Mouse (Mus musculus): ENCODE results near the gene Gm45208.
"Not testable (repeated sequence)": the region's sequence is repeated elsewhere in the genome, so short reads cannot be mapped to it uniquely, and the experiment has no call there.

Gm45208 gene

DNA sequence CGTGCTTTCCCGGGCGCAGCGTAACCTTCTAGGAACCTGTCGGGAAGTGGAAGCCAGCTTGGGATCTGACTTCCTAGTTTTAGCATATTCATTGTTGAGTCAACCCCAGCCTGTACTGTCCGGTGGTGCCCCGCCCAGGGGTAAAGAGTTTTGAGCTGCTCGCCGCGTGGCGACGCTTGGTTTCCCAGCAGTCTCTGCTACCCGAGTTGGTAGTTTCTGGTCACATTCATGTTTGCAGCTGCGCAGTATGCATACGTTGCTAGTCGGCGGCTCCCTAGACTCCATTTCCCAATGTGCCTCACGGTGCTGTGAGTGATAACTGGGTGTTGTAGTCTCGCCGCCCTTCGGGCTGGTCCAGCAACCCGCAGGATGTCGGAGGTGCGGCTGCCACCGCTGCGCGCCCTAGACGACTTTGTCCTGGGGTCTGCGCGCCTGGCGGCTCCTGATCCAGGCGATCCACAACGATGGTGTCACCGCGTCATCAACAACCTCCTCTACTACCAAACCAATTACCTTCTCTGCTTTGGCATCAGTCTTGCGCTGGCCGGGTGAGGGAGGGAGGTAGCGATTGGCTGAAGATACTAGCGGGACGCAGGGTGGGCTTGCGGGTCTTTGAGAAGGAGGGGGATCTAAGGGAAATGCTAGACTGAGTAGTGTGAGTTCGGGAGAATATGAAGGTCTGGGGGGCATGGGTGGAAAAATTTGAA lies 6.3 kb downstream of the Gm45208 start, which contains the start of gene Praf2:
Gene Praf2, plus strand, starts transcription at position 225 of the 707 bp plus-strand sequence.
- peak; percentile 89 for DNase-seq

DNA sequence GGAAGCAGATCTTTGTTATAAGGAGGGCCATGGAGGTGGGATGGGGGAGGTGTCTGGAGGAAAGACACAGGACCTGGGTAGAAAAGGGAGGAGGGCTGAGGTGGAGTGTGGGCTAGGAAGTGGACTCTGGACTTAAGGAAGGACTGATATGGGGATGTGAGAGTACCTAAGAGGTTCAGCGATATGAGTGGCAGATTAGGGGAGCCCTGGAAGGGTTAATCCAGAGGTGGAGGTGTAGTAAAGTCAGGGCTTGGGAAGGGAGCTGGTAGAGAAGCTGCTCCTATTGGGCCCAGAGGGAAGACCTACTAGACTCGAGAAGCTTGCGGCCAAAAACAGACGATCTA lies 6.8 kb downstream of the Gm45208 start:
- DNase-seq: no peak

- peak; percentile 54 for DNase-seq
Measured at GRCm38 (mm10) chrX:7733571-7734156, 11.6 kb downstream of the Gm45208 start.

DNA sequence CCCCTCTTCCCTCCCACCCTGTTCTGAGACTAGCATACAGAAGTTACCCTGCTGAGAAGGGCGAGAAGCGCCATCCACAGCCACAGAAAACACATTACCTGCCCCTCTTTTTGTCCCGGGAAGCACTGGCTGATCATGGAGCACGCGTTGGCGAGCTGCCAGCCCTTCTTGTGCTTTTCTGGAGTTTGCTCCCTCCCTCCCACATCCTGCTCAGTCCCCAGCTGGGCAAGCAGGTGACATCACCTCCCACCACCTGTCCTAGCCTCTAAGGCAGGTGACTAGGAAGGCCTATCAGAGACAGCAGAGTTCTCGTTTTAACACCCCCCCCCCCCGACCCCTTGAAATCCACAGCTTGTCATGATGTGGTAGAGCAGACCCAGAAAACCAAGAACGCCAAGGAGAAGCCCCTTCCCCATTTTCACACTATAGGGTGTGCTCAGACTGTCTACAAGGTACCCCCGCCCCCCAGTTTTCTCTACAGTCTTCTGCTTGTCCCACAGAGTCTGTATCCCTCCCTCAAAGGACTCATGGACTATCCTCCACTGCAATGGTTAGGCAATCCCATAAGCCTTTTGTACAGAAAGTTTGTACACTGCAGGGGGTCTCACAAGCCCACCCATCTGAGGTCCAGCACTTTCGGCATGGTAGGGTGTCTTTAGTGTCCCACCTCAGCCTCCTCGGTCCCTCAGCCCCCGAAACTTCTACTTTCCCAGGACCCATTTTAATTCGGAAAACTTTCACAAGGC lies 17.5 kb downstream of the Gm45208 start:
- DNase-seq: no peak

- no peak for DNase-seq
Measured at GRCm38 (mm10) chrX:7740082-7740819, 18.2 kb downstream of the Gm45208 start.

DNA sequence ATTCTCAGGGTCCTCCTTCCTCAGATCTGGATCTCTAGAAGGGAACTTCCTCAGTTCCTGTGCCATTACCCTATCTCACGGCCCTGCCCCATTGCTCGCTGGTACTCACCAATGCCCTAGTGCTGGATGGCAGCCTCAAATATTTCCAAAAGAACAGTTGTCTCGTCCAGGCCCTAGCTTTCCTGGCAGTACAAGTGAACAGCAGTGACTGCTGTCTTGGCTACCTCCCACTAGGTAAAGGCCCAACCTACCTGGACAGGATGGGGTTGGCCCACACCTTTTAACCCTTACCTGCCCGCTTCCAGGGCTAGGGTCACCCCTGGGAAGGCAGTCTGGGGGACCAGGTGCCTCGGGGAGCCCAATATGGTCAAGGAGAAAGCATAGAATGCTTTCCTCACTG lies 19.1 kb downstream of the Gm45208 start:
- no peak for DNase-seq

DNA sequence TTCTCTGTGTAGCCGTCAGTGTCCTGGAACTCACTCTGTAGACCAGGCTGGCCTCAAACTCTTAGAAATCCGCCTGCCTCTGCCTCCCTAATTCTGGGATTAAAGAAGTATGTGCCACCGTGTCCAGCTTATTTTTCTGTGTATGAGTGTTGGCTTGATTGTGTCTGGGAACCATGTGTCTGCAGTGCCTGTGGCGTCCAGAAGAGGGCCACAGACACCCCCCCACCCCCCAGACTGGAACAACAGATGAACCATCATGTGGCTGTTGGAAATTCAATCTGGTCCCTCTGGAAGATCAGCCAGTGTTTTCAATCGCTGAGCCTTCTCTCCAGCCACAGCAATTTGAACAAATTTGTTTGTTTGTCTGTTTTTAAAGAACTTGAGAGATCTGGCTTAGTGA lies 21.4 kb downstream of the Gm45208 start:
- no peak for DNase-seq

DNA sequence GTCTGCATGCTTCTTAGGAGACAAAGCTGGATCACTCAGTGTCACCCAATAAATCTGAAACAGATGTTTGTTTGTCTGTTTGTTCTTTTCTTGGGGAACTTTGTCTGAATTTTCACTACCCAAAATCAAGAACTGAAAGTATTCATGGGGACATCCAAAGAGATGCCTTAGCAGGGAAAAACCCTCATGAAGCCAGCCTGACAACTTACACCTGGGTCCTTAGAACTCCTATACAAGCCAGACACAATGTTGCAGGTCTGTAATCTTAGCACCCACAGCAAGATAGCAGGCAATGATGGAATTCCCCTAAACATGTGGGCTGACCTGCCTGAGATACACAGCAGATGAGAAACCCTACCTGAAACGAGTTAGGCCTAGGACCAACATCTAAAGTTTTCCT lies 22.9 kb downstream of the Gm45208 start:
- DNase-seq: no peak

GRCm38 (mm10) chrX:7745429-7745828 lies 23.4 kb downstream of the Gm45208 start:
- no peak for DNase-seq

DNA sequence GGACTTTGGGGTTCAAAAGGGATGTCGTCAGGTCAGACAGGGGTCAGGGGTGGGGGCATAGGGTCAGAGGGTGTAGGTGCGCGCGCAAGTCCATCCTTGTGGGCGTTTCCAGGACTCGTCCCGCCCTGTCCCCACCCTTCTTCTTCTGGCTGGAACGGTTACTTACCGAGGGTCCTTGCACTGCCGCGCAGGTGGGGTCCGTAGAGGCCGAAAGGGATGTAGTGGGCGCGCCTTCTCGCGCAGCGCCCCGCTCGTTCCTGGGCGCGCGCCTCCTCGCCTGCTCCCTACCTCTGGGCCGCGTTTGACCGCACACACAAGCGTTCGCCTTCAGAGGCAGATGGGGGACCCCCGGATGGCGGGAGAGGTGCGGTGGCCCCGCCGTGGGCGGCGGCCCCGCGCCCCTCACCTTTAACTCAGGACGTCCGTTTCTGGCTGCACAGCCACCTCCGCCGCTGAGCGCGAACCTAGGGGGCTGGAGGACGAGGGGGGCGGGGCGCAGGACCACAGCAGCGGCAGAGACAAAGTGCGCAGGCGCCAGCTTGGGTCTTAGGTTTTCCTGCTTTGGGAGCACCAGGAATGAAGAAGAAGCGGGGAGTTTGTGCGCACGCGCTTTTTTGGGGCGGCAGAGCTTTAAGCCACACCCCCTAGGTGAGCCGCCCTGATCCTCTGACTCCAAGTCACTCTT lies 28.5 kb downstream of the Gm45208 start, which contains the start of gene Ccdc120:
Gene Ccdc120, minus strand, starts transcription at position 474 of the 685 bp plus-strand sequence.
- DNase-seq: peak; percentile 68

- DNase-seq: not testable (repeated sequence)
Measured at GRCm38 (mm10) chrX:7753627-7754026, 31.6 kb downstream of the Gm45208 start.

GRCm38 (mm10) chrX:7762137-7762920 lies 40.3 kb downstream of the Gm45208 start, which contains the start of gene Tfe3:
Gene Tfe3 (plus strand): TSS chrX:7762560.
- DNase-seq: peak; percentile 96

GRCm38 (mm10) chrX:7762921-7763197 lies 40.8 kb downstream of the Gm45208 start:
- no peak for DNase-seq

- DNase-seq: peak; percentile 54
Measured at GRCm38 (mm10) chrX:7763631-7764393, 41.8 kb downstream of the Gm45208 start.

DNA sequence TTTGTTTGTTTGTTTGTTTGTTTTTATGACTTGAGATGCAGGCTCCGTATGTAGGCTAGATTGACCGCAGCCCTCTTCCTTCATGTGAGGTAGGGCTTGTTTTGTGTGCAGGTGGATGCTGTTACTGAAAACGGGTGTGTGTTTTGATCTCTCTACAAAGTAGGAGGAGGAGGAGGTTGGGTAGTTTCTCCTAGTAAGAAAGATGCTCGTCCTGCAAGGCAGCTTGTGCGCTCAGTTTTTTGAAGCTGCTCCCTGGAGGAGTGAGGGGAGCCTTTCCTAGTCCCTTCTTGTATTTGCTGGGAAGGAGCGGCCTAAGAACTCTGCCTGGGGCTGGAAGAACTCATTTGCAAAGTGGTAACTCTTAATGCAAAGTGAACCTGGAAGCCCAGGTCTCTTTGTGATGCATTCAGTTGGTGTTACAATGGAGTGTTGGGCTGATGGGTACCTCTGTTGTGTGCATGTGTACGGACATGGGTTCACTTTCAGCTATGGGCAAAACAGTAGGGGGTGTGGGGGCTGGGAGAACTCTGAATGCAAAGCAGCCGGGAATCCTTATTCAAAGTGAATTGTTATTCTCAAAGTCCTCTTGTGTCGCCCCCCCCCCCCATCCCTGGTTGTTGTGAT lies 42.7 kb downstream of the Gm45208 start:
- DNase-seq: no peak

DNA sequence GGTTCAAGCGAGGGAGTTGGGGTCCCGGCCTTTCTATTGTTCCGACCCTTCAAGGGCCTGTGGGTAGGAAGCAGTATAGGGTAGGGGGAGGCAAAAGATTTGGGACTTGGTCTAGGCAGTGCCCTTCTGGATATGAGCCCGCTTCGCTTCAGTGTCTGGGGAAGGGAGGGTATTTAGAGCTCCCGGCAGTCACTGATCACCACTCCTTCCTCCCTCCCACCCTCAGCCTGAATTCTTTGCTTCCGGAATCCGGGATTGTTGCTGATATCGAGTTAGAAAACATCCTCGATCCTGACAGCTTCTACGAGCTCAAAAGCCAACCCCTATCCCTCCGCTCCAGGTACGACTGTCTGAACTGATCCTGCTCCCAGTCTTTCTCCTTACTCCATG lies 43.2 kb downstream of the Gm45208 start:
- DNase-seq: no peak

DNA sequence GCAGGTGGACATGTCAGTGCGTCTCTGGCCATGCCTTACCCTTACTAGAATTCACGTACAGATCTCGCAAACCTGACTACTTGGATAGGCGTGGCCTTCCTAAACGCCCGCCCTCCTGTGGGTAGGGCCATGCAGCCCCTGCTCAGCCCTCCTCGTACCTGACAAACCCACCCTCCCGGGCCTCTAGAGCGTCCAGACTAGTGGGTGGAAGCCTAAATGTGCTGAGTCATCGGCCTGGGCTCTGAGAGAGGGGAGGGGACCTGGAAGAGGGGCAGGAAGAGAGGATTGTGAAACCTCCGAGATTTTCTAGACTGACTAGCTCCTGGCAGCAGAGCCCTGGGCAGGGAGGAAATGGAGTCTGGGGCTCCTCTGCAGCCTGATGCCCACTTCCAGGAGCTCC lies 43.7 kb downstream of the Gm45208 start:
- DNase-seq: peak; percentile 53

DNA sequence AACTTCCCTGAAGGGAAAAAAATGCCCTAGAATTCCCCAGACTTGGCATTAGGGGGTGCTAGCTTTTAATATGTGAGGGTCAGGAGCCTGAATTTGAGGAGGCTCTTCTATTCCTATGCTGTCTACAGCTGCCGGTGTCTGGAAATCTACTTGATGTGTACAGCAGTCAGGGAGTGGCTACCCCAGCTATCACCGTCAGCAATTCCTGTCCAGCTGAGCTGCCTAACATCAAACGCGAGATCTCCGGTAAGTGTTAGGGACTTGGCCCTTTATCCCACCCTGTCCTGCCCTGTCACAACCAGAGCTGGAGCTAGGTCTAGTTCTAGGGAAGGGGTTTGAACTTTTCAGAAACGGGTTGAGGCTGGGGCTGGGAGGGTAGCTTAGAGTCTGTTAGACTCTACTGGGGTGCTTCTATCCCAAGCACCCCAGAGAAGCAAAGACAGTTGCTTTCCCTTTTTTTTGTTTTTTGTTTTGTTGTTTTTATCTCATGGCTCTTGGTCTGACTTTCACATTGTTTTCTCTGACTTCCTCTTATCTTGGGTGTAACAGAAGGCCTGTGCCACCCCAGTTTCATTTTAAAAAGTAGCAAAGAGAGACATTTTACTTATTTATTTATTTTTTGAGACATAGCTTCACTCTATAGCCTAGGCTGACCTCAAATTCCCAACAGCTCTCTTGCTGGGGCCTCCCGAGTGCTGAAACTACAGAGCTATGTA lies 47.4 kb downstream of the Gm45208 start:
- no peak for DNase-seq

DNA sequence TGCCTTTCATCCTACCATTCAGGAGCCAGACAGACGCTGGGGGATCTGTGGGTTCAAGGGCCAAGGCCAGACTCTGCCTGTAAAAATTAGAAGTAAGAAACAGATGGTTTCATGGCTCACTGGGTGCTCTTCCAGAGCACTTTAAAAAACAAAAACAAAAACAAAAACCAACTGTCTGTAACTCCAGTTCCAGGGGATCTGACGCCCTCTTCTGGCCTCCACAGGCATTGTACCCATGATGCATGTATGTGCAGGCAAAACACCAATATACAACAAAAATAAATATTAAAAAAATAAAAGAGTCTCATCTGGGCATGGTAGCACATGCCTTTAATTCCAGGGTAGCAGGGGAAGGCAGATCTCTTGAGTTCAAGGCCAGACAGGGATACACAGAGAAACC lies 50.7 kb downstream of the Gm45208 start:
- no peak for DNase-seq
